In the genomic region with DNA sequence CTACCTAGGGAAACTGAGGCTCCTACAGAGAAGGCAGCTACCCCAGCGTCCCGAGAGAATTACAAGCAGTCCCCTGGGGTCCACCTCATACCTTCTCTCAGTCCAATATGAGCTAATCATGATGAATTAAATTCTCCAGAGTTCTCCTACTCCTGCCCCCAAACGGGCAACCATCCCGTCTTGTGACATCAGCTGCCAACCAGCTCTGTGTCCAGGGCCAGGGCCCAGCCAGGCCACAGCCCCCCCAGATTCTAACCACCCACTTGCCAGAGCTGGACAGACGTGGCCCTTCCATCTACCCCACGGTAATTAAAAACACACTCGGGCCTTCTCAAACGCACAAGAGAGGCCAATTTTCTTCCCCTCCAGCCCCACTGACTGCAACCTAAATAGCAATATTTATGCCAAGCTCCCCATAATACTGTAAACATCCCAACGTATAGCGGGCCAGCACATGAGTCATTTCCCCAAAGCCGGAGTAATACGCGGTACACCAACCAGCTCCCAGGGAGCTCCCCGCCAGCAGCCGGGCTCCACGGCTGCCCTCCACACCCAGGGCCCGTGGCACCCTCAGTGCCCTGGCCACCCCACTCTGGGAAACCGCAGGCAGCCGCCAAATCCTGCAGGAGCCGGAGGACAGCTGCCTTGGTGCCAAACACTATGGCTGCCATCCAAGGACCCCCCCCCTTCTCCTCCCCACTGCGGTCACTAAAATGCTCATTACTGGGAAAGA, we compare ENCODE assay signal across 11 mouse cellular contexts. TPM values are rescaled to one million over a fixed set of nuclear protein-coding genes. Genes with fewer than 3 reads are reported as not detected.
DNase-seq lines count a peak whose midpoint lies in the region; ATAC-seq lines count a peak whose summit lies in the region.
"Had no signal": no experiment of that assay in that cellular context is flagged by ENCODE, and none has a peak within 500 bp of the region (broad histone marks: within the 10 kb centered on the region; RNA-seq: fewer than 3 reads in every experiment).

No protein-coding gene starts in this region.

- peaks cover 67% of the 10 kb centered on the region for H3K4me1 ChIP-seq in forebrain, embryonic 14.5 days (ENCODE audit: control insufficient read depth, insufficient read depth, low read length)
- peaks cover 80% of the 10 kb centered on the region for H3K4me1 ChIP-seq in midbrain, embryonic 11.5 days (ENCODE audit: control insufficient read depth, insufficient read depth, low read length)

- no peak overlapping the region for H3K27ac ChIP-seq in forebrain, embryonic 14.5 days (ENCODE audit: low read depth, low read length)
- no peak overlapping the region for H3K27ac ChIP-seq in midbrain, embryonic 11.5 days (ENCODE audit: low read depth, low read length)

- peak overlapping the region; percentile 93 for H3K4me2 ChIP-seq in forebrain, embryonic 14.5 days (ENCODE audit: low read length)
- peak overlapping the region; percentile 88 for H3K4me2 ChIP-seq in midbrain, embryonic 11.5 days

- H3K4me3 ChIP-seq in forebrain, embryonic 14.5 days (ENCODE audit: low read depth, low read length), result peak overlapping the region; percentile 92
- H3K4me3 ChIP-seq in midbrain, embryonic 11.5 days (ENCODE audit: low read depth, low read length), result peak overlapping the region; percentile 100

- WGBS in forebrain, embryonic 14.5 days, result 21% methylated on average over 21 of the region's 21 CpGs
- WGBS in midbrain, embryonic 11.5 days, result 69% methylated on average over 21 of the region's 21 CpGs

- H3K9ac ChIP-seq in forebrain, embryonic 14.5 days (ENCODE audit: low read length), result peak overlapping the region; percentile 98
- peak overlapping the region; percentile 99 for H3K9ac ChIP-seq in midbrain, embryonic 11.5 days (ENCODE audit: low read length)

- no peaks in the 10 kb centered on the region for H3K36me3 ChIP-seq in forebrain, embryonic 14.5 days (ENCODE audit: control insufficient read depth, insufficient read depth, low read length)
- no peaks in the 10 kb centered on the region for H3K36me3 ChIP-seq in midbrain, embryonic 11.5 days (ENCODE audit: control insufficient read depth, insufficient read depth, low read length)

- no peaks in the 10 kb centered on the region for H3K9me3 ChIP-seq in forebrain, embryonic 14.5 days (replicated peaks; ENCODE audit: control insufficient read depth, low read length)
- no peaks in the 10 kb centered on the region for H3K9me3 ChIP-seq in midbrain, embryonic 11.5 days (ENCODE audit: control insufficient read depth, low read length)

- no peaks in the 10 kb centered on the region for H3K27me3 ChIP-seq in forebrain, embryonic 14.5 days (replicated peaks; ENCODE audit: control insufficient read depth, insufficient read depth, low read length)
- no peaks in the 10 kb centered on the region for H3K27me3 ChIP-seq in midbrain, embryonic 11.5 days (ENCODE audit: control insufficient read depth, insufficient read depth, low read length)
- H3K27me3 ChIP-seq: Patski had no signal

- DNase-seq in kidney, adult 18-20 months, result peak; percentile 7
- no peak for DNase-seq in kidney, postnatal 36 days
- DNase-seq in NIH3T3 (ENCODE audit: low read depth), result peak; percentile 91
- peak; percentile 63 for DNase-seq in forebrain, embryonic 14.5 days (ENCODE audit: low spot score)
- DNase-seq in midbrain, embryonic 11.5 days (ENCODE audit: low spot score, missing footprints), result no peak
- DNase-seq in layer of hippocampus, adult 9-11 months, result no peak
- DNase-seq in urinary bladder, postnatal 10 days (ENCODE audit: low spot score), result no peak
- no peak for DNase-seq in layer of hippocampus, adult 9-10 months (ENCODE audit: low spot score)
- DNase-seq: lung, adult 18-20 months; thymus, adult 18-20 months had no signal

- ATAC-seq in forebrain, embryonic 14.5 days, result no peak
- no peak for ATAC-seq in midbrain, embryonic 11.5 days (ENCODE audit: low FRiP score)
- ATAC-seq: Patski had no signal

RNA-seq across cellular contexts. Expression of a gene that starts 2.0 kb away (rescaled TPM):
- polyA plus RNA-seq in forebrain, embryonic 14.5 days (2014; fragmentation: Nextera tagmentation; extraction: Ambion mirVana), result 9.3 and 9.6 TPM in 2 replicates
- polyA plus RNA-seq in midbrain, embryonic 11.5 days (2014; fragmentation: Nextera tagmentation; extraction: Ambion mirVana), result 28.8 and 33.7 TPM in 2 replicates

RNA-seq across cellular contexts. Expression of a gene that starts 52.2 kb away (rescaled TPM):
- polyA plus RNA-seq in forebrain, embryonic 14.5 days (2014; fragmentation: Nextera tagmentation; extraction: Ambion mirVana), result 45.2 and 45.8 TPM in 2 replicates
- polyA plus RNA-seq in midbrain, embryonic 11.5 days (2014; fragmentation: Nextera tagmentation; extraction: Ambion mirVana), result 31.5 and 34.7 TPM in 2 replicates
- polyA plus RNA-seq: Patski had no signal

RNA-seq across cellular contexts. Expression of a gene that starts 59.1 kb away (rescaled TPM):
- 22.3 and 25.6 TPM in 2 replicates for polyA plus RNA-seq in forebrain, embryonic 14.5 days (2014; fragmentation: Nextera tagmentation; extraction: Ambion mirVana)
- 17.7 and 18.9 TPM in 2 replicates for polyA plus RNA-seq in midbrain, embryonic 11.5 days (2014; fragmentation: Nextera tagmentation; extraction: Ambion mirVana)
- polyA plus RNA-seq: Patski had no signal

Comparison
In these comparisons a context has a peak if more than half of its experiments do, and no peak if none do; other contexts are left out.
1. DNase-seq: peak in kidney, adult 18-20 months (single experiment), NIH3T3 (single experiment) and forebrain, embryonic 14.5 days (single experiment); none in kidney, postnatal 36 days (0 of 2), midbrain, embryonic 11.5 days (single experiment), layer of hippocampus, adult 9-11 months (single experiment), urinary bladder, postnatal 10 days (single experiment) and layer of hippocampus, adult 9-10 months (single experiment).